In the genomic region with DNA sequence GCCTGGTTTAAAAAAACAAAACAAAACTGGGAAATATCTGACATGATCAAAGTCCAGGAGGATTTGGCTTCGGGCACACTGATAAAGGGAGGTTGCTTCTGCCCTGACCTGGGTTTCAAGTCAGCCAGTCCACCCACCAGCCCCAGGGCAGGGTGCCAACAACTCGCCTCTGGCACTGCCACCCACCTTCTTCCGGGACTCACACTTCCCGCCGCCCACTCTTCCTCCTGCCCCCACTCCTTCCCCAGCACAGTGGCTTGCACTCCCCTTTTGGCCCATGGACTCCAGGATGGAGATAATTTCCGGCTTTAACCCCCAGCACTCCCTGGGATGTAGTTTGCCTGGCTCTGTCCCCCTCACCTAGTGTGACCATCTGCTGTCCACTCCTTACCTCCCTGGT, we compare ENCODE assay signal across 8 mouse cellular contexts.
DNase-seq lines count a peak whose midpoint lies in the region; ATAC-seq lines count a peak whose summit lies in the region.

No protein-coding gene starts in this region.

- no peak for DNase-seq in frontal cortex, postnatal 25 days (ENCODE audit: low spot score in 2 of 2)
- DNase-seq in ovary, adult 18-20 months (ENCODE audit: low spot score), result peak; percentile 41
- no peak for DNase-seq in ovary, postnatal 10 days (ENCODE audit: low spot score)
- DNase-seq in kidney, adult 8-10 months, result peak; percentile 56 to 57
- peak; percentile 17 for DNase-seq in ovary, postnatal 14 days (ENCODE audit: low spot score)
- DNase-seq in frontal cortex, postnatal 14 days (ENCODE audit: low spot score in 2 of 2), result no peak
- no peak for DNase-seq in adipocyte (ENCODE audit: low spot score)

- ATAC-seq in frontal cortex, adult (ENCODE audit: low TSS enrichment), result 0 out of 2 replicates have a peak, but pooled peaks have one; percentile 14

Comparison
In these comparisons a context has a peak if more than half of its experiments do, and no peak if none do; other contexts are left out.
1. DNase-seq: peak in ovary, adult 18-20 months (single experiment), kidney, adult 8-10 months (2 of 2) and ovary, postnatal 14 days (single experiment); none in frontal cortex, postnatal 25 days (0 of 2), ovary, postnatal 10 days (single experiment), frontal cortex, postnatal 14 days (0 of 2) and adipocyte (single experiment).